Mouse (Mus musculus): ENCODE results near the gene Gucy1b2.
A peak's percentile ranks its signal among the peaks of the same experiment; 100 is the strongest.

Gene Gucy1b2

GRCm38 (mm10) chr14:62443840-62444430, 12.2 kb downstream of the Gucy1b2 start:
- no peak for DNase-seq

GRCm38 (mm10) chr14:62442971-62443370, 13.1 kb downstream of the Gucy1b2 start:
- DNase-seq: peak; percentile 23 to 51

- no peak for DNase-seq
These were observed 16.1 kb downstream of the Gucy1b2 start for GRCm38 (mm10) chr14:62440036-62440435.

DNA sequence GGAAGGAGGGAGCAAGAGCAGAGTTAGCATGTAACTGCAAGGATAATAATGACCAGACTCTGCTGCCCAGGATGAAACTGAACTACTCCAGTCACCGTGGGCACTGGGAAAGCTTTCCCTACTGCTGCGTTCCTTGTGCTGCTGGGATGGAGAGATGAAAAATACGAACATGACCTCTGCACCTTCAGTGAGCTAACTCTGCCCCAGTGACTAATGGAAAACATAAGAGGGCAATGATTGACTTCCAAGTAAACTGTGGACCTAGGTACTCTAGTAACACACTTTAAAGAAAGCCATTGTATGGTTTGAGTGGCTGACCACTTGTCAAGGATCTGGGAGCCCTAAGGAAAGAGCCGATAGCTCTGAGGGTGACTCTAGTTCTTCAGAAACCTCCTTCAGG, 17.9 kb downstream of the Gucy1b2 start:
- DNase-seq: peak; percentile 26 to 54

GRCm38 (mm10) chr14:62437806-62438205, 18.3 kb downstream of the Gucy1b2 start:
- no peak for DNase-seq

- DNase-seq: no peak
These were observed 30.8 kb downstream of the Gucy1b2 start for GRCm38 (mm10) chr14:62425277-62425691.

GRCm38 (mm10) chr14:62422265-62422664, 33.8 kb downstream of the Gucy1b2 start:
- no peak for DNase-seq

GRCm38 (mm10) chr14:62417501-62417900, 38.6 kb downstream of the Gucy1b2 start:
- no peak for DNase-seq

DNA sequence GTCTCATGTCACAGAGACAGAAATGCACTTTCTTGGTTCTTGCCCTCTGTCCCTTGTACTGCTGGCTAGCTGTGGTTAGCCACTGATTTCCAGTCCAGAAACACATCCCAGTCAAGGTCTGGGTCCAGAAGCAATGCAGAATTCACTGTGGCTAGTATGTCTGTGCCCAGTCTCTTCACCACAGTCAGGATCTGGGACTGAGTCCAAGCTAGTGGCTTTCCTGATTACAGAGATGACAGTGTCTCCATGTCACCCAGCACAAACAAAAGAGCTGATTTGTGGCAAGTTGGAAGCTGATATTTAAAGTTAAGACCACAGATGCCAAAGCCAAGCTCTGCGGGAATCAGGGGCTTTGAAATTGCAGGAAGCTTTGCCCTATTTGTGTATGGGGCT, 39.4 kb downstream of the Gucy1b2 start:
- DNase-seq: no peak

DNA sequence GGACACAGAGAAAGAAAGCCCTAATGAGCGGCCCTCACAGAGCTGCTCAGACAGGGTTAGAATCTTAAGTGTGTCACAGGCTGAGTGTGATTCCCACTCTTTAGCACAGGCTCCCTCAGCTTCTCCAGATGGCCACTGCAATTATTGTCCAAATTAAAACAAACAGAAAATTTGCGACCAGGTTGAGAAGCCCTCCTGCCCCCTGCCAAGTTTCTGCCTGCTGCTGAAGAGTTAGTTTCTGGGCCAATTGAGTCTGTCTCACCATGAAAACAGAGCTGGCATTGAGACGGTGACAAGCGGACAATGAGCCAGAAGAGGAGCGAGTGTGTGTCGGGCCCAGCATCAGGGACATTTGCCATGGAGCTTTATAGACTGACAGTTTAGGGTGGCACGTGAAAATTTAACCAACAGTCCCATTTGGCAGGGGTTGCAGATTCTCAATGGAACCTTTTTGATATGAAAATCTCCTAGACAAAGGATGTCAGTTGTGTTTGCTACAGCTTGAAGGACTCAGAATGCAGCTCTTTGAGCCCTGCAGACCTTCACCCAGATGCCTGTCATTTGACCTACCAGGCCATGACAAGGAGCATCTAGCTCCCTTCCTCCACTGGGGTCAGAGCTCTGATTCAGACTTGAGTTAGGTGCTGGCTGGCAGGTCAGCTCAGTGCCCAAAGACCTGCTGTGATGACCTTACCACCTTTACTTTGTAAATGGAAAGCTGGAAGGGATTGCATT, 39.9 kb downstream of the Gucy1b2 start:
- DNase-seq: no peak

DNA sequence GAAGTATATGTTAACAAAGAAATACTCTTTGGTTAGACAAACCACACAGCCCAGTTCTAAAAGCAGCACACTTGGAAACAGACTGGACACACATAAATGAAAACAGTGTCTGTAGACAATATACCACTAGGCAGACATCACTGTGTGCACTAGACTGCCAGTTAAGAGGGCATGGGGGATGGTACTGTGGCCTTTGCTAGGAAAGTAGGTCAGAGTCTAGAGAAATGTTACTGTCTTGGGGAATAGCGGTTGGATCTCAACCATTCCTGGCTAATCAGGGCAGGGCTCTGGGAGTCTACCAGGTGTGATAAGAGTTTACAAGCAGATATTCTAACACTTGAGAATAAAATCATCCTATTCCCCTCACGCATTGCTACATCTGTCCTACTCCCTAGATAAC, 60.7 kb downstream of the Gucy1b2 start:
- DNase-seq: no peak

DNA sequence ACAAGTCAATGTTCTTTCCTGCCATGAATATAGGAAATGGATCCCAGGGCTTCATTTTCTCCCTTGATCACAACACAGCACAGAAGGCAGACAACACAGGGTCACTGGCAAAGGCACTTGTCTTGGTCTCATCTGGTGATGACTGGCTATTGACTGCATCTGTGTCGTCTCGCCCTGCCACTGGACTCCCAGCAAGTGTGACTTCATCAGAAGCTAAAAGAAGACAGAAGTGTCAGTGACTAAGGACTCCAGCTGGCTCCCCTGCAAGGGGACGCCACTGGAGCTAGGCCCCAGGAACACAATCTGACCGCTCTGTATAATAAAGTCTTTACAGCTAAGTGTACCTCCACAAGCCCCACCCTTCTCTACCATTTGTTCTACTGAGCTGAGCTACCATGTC, 63.3 kb downstream of the Gucy1b2 start:
- DNase-seq: no peak

- DNase-seq: no peak
These were observed 66.2 kb downstream of the Gucy1b2 start for GRCm38 (mm10) chr14:62389729-62390536.

DNA sequence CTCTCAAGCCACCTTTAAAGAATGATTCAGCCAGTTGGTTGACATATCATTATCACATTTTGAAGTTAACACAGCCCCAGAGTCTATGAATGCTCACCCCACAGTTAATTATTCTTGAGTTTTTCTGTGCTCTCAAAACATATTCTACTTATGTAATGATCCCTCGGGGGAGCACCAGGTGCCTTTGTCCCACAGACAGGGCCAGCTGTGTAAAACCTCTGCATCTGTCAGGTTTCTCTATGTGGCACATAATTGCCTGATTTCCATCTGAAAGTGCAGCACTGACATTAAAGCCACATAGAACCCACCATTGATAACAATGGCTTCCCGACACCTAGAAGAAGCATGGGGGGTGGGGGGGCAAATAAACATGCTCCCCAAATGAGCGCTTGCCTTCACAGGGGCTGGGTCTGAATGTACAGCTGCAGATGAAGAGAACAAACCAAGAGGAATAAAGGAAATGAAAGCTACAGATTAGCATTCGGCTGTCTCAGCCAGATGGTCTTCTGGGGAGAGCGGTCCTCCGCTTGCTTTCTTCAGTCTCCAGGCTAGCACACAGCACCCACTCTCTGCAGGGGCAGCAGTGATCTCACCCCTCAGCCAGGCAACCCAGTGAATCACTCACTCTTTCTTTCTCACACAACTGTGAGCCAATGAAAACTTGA, 66.9 kb downstream of the Gucy1b2 start:
- no peak for DNase-seq

GRCm38 (mm10) chr14:62383786-62384299, 72.2 kb downstream of the Gucy1b2 start:
- no peak for DNase-seq

- DNase-seq: no peak
These were observed 73.0 kb downstream of the Gucy1b2 start for GRCm38 (mm10) chr14:62383109-62383508.

GRCm38 (mm10) chr14:62380606-62381005, 75.5 kb downstream of the Gucy1b2 start:
- no peak for DNase-seq

DNA sequence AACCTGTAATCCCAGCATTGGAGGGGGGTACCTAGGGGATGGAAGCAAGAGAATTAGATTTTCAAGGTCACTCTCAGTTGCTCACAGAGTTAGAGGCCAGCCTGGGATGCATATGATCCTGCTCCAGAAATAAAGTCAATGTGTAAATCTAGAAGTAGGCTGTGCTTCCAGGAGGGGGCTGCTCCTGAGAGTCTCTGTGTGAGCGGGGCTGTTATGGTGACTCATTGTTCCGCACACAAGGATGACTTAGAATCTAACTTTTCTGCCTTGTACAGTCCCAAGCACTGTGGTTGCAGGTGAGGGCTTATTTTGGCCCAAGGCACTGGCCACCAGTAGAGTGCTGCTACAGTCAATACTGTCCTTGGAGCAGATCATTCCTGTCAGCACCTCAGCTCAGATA, 76.7 kb downstream of the Gucy1b2 start:
- DNase-seq: no peak

DNA sequence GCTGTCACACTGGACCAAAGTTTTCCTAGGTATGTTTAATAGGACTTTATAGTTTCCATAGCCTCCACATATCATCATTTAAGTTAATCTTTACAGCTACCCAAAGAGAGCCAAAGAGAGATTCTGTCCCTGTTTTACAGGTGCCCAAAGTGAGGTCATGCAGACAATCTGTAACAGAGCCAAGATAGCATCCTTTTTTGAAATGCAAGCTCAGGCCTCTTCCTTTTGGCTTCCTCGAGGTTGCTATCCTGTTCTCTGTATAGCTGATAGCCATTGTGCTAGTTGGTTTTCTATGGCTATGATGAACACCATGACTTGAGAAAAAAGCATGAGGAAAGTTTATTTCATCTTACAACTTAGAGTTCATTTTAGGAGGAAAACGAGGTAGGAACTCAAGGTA, 80.0 kb downstream of the Gucy1b2 start:
- DNase-seq: no peak

DNA sequence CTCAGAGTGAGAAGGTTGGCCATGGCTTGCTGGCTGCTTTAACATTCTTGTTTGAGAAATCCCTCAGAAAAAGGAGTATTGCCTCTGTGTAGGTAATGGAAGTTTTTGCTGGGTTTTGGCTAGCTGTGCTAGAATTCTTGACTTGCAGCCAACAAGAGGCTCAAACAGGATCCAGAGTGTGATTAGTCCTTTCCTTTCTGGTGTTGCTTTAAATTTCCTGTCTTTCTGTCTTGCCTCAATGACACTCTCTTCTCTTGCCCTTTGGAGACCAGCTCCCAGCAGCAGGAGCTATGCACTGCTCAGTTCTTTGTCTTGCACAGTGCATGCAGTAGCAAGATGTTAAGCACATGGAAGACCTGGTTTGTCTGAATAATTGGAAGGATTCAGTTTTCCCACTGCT, 80.4 kb downstream of the Gucy1b2 start:
- peak; percentile 26 to 49 for DNase-seq

DNA sequence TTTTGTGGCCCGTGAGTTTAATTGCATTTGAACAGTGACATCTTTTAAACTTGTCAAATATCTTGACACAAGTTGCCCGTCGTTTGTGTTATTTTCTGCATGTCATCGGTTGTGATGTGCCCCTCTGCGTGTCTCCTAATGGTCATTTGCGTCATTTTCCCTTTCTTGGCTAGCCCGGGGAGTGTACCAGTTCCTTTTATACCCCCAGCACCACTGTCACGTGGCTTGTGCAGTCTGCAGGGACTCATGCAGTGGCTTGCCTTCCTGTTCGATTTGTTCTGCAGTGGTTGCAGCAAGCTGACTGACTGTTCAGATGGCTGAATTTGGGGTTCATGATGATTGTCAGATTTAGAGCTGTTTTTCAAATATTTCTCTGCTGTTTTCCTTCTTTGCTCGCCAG, 82.1 kb downstream of the Gucy1b2 start:
- no peak for DNase-seq

DNA sequence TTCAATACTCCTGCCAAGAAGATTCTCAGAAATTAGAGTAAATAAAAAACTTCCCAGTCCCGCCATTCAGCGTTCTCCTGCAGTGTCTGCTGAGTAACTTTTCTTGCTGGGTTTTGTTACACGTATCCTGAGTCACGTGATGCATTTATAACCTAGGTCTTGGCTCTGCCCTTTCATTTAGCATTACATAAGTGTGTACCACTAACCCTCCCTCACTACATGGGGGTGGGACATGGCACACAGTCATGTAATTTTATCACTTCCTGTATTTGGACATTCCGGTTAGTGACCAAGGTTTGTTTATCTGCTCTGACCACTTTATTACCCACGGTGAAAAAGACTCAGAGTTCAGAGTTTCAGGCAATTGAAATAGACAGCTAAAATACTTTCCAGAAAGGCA, 85.3 kb downstream of the Gucy1b2 start:
- peak; percentile 59 to 74 for DNase-seq

- DNase-seq: no peak
These were observed 92.3 kb downstream of the Gucy1b2 start for GRCm38 (mm10) chr14:62363774-62364173.
